Mouse (Mus musculus) testis, adult 10 weeks (tissue): ENCODE data around the gene Hist1h3e. TPM values are rescaled to one million over a fixed set of nuclear protein-coding genes. Genes with fewer than 3 reads are reported as not detected.

Experiments
- polyA plus RNA-seq: library from polyadenylated mRNA; stranded (reverse); fragments of 350-450 nt; fragmentation: Illumina TruSeq; extraction: RNeasy Lipid Tissue Mini Kit (QIAGEN cat#74804); gene quantifications from one replicate; pipeline ENCODE4 v1.2.3, GENCODE M21; 2014; ENCODE audit warnings: low read depth, low replicate concordance

The Hist1h3e gene
- not detected for polyA plus RNA-seq

GRCm38 (mm10) chr13:23561883-23562659 is at the start of gene Hist1h3e:
Gene Hist1h3e, minus strand, starts transcription at chr13:23562369.

DNA sequence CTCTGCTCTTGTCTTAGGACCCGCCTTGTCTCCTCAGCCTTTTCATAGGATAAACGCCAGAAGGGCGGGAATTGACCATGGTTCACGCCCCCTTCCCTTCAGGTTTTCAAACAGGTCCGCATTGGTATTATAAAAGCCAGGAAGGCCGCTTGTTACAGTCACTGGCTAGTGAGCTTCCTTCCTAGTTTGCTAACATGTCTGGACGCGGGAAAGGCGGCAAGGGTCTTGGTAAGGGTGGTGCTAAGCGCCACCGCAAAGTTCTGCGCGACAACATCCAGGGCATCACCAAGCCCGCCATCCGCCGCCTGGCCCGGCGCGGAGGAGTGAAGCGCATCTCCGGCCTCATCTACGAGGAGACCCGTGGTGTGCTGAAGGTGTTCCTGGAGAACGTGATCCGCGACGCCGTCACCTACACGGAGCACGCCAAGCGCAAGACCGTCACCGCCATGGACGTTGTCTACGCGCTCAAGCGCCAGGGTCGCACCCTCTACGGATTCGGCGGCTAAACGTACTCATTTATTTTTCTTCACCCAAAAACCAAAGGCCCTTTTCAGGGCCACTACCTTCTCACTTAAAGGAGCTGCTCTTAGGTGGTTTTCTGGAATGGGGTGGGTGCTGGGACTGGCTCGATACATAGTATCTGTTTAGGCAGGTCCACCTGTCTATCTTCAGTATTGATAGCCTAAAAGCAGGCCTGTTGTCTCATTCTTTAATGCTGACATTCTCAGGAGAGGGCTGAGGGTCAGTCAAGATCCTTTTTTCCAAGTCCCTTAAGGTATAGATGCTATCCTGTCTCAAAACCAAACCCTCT is 19.4 kb upstream of the Hist1h3e start, which contains the start of gene Hist1h4d:
Hist1h4d (plus strand) TSS at position 191 of the 811 bp plus-strand sequence.

DNA sequence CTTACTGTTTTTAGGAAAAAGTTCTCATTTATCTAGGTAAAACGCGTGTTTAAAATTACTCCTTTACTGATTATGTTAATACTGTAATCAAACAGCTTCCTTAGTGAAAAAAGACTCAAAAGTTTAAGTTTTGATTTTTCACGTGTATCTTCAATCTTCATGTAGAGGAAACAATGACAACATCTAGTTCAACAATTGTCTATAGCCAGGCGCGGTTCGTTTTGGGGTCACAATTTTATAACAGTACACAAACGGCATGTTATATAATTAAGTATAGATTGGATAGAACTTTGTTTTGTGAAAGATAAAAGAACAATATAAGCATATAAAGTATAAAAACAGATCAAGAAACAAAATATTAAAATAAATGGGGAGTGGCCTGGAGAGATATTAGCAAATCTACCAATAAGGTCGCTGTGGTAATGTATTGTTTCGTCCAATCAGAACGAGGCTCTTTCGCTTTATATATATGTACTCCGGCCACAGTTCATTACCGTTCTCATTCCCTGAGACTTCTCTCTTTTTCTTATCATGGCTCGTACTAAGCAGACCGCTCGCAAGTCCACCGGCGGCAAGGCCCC is 13.2 kb upstream of the Hist1h3e start, which contains the start of gene Hist1h3d:
Hist1h3d (plus strand) TSS at position 493 of the 581 bp plus-strand sequence.

DNA sequence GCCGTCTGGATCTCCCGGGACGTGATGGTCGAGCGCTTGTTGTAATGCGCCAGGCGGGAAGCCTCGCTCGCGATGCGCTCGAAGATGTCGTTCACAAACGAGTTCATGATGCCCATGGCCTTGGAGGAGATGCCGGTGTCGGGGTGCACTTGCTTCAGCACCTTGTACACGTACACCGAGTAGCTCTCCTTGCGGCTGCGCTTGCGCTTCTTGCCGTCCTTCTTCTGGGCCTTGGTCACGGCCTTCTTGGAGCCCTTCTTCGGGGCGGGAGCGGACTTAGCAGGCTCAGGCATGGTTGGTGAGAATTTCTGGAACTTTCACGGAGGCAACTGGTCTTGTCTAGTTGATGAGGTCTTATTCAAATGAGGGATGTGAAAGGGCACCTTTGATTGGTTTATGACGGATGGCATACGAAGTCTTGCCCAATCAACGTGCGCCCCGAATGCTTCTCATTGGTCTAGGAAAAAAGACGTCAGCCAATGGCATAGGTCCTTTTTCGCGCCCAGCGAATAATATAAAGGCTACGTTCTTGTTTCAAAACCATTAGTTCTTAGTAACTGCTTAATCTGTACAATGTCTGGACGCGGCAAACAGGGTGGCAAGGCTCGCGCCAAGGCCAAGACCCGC is 11.8 kb upstream of the Hist1h3e start, which contains the start of the genes Hist1h2bf and Hist1h2ad:
Hist1h2bf (minus strand) TSS at position 299 of the 627 bp plus-strand sequence.
Hist1h2ad (plus strand) TSS at position 484 of the 627 bp plus-strand sequence.

GRCm38 (mm10) chr13:23571022-23571503 is 8.9 kb upstream of the Hist1h3e start, which contains the start of the genes Hist1h2ae and Hist1h2bg:
Gene Hist1h2ae, minus strand, starts transcription at chr13:23571220.
Gene Hist1h2bg, plus strand, starts transcription at chr13:23571396.

GRCm38 (mm10) chr13:23552962-23553361 is 9.2 kb downstream of the Hist1h3e start, which contains the start of gene Hist1h1d:
Gene Hist1h1d, plus strand, starts transcription at chr13:23553262.

GRCm38 (mm10) chr13:23551146-23551834 is 10.9 kb downstream of the Hist1h3e start, which contains the start of gene Hist1h4f:
Gene Hist1h4f, minus strand, starts transcription at chr13:23551648.

DNA sequence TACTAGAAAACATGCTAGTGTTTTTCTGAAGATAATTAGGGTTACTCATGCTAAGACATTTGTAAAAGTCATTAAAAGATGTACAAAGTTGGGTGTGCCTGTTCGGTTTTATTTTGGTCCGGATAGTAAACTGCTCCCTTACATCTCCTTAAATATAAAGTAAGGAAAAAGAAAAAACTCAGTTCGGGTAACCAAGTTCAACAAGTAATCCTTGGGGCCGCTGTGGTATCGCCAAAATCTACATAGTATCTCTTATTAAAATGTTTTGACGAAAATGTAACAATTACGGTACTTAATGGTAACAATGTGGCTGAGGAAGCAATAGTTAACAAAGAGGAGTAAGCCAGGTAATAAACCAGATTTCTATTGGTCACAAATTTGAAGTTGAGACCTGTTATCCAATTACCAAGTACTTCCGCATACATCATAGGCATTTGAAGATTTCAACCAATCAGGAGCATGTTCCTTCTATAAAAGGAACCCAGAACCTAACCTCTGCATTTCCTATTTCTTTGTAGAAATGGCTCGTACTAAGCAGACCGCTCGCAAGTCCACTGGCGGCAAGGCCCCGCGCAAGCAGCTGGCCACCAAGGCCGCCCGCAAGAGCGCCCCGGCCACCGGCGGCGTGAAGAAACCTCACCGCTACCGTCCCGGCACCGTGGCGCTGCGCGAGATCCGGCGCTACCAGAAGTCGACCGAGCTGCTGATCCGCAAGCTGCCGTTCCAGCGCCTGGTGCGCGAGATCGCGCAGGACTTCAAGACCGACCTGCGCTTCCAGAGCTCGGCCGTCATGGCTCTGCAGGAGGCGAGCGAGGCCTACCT is 18.0 kb downstream of the Hist1h3e start, which contains the start of gene Hist1h3f:
Hist1h3f (plus strand) TSS at position 88 of the 822 bp plus-strand sequence.

GRCm38 (mm10) chr13:23542999-23543607 is 19.1 kb downstream of the Hist1h3e start, which contains the start of gene Hist1h2bh:
Gene Hist1h2bh, minus strand, starts transcription at chr13:23543392.

GRCm38 (mm10) chr13:23535137-23536075 is 26.8 kb downstream of the Hist1h3e start, which contains the start of gene Hist1h3g:
Gene Hist1h3g, plus strand, starts transcription at chr13:23535422.

GRCm38 (mm10) chr13:23533560-23534367 is 28.4 kb downstream of the Hist1h3e start, which contains the start of gene Hist1h2af:
Gene Hist1h2af, plus strand, starts transcription at chr13:23533906.

GRCm38 (mm10) chr13:23530901-23531875 is 31.0 kb downstream of the Hist1h3e start, which contains the start of gene Hist1h4h:
Gene Hist1h4h, plus strand, starts transcription at chr13:23531050.

